Mouse (Mus musculus) bone marrow macrophage, adult 2 months (primary cell): Measurements from ENCODE around the gene Ulk4. TPM values are rescaled to one million over a fixed set of nuclear protein-coding genes. Genes with fewer than 3 reads are reported as not detected.

Experiments
- H3K27ac ChIP-seq: 2 replicates; pipeline ENCODE4 v1.5.1; 2012; ENCODE audit warnings: low read depth, low read length; ENCODE audit not compliant: insufficient read depth
- H3K4me1 ChIP-seq: 2 replicates; pipeline ENCODE4 v1.6.1; 2012; ENCODE audit warnings: low read length; ENCODE audit not compliant: control insufficient read depth, insufficient read depth
- H3K4me3 ChIP-seq: 2 replicates; pipeline ENCODE4 v1.5.1; 2012; ENCODE audit warnings: mild to moderate bottlenecking, low read length, moderate library complexity; ENCODE audit not compliant: insufficient read depth
- CTCF ChIP-seq: IDR thresholded peaks from 2 replicates; pipeline ENCODE4 v1.5.1; 2012; ENCODE audit warnings: low read depth, mild to moderate bottlenecking, low read length, moderate library complexity
- POLR2A ChIP-seq: IDR thresholded peaks from 2 replicates; pipeline ENCODE4 v1.6.1; 2012; ENCODE audit warnings: mild to moderate bottlenecking, low read depth, low read length, borderline replicate concordance
- polyA plus RNA-seq: library from polyadenylated mRNA; stranded (reverse); fragments of >200 nt; gene quantifications from 2 replicates; pipeline ENCODE4 v1.2.4, GENCODE M21; 2012; ENCODE audit not compliant: missing spikeins, insufficient read depth, insufficient read length

Ulk4 gene
- polyA plus RNA-seq, 1 experiment: 1.3 TPM

DNA sequence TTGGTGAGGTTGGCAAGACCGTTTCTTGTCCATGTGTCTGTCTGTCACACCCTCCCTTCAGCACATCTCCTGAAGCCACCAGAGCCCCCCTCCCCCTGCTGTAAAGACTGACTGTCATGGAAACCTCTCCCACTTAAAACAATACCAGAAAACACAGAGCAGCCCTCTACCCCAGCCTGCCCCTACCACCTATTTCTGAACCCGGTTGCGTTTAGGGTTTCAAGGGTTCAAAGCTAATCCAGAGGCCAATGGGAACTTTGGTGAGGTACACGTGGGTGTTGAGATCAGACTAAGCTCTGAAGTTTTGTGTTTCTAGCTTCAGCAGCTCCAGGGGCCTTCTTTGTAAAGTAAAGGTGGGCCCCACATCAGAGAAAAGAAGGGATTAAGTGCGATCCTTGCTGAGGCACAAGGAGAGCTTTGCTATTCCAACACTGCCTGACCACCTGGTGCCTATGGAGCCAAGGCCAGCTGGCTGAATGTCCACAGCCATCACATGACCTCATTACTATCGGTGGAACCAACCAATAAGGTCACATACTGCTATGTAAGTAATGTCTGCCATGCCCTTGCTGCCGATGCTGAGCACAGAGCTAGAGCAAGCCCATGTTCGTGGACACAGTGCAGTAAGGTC, 204.8 kb downstream of the Ulk4 start:
- Histone ChIP-seq H3K4me1 (no peaks in the 10 kb centered on the region), H3K27ac (no peak overlapping the region), H3K4me3 (no peak overlapping the region)
- no peak for TF ChIP-seq POLR2A
- no peak for TF ChIP-seq CTCF

DNA sequence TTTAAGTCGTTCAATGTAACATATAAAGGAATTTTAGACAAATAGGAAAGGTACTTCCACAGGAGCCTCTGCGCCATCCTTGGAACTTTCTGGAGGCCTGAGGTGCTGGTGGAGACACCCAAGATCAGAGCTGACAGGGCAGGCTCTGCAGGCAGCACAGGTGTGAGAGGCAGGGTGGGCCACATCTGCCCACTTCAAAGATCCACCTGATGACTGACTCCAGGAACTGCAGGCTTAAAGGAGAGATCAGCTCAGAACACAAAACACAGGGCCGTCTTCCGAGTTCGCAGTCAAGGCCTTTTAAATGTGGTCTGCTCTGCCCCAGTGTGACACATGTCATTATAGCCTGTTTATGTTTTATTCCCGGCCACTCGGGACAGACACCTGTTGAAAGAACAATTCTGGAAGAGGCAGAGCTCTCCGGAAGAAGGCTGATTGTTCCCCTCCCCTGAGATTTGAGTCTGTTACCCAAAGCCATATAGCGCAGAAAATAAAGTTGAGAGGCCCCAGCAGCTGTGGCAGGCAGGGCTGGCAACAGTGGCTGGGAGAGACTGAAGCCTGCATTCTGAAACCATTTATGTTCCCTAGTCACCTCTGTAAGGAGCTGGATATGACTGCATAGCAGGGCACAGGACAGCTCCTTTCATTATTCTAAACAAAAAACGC, 205.4 kb downstream of the Ulk4 start:
- Histone ChIP-seq H3K4me1 (no peaks in the 10 kb centered on the region), H3K4me3 (no peak overlapping the region), H3K27ac (no peak overlapping the region)
- no peak for TF ChIP-seq POLR2A
- TF ChIP-seq CTCF: no peak

DNA sequence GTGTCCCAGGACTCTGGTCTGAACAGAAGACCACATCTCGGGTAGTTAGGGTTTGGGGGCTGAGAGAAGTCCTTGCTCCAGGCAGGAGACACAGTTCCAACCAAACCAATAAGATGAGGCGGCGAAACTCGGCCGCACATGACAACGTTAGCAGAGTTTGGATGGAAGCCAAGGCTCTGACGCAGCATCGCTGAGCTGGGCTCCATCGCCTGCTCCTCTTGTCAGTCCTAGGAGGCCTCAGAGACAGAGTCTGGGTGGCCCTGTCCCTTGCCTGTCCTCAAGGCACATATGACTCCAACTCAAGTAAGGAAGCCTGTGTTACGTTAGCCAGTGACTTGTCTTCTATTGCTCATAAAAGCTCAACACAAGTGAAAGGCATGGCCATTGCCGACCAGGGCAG, 205.9 kb downstream of the Ulk4 start:
- Histone ChIP-seq H3K4me1 (no peaks in the 10 kb centered on the region), H3K4me3 (no peak overlapping the region), H3K27ac (no peak overlapping the region)
- no peak for TF ChIP-seq CTCF
- no peak for TF ChIP-seq POLR2A

- H3K4me1 ChIP-seq: no peaks in the 10 kb centered on the region
- no peak overlapping the region for H3K4me3 ChIP-seq
- TF ChIP-seq POLR2A (no peak), CTCF (no peak)
- H3K27ac ChIP-seq: no peak overlapping the region
These were observed 208.9 kb downstream of the Ulk4 start for GRCm38 (mm10) chr9:121068115-121068514.

- Histone ChIP-seq H3K4me3 (no peak overlapping the region), H3K27ac (no peak overlapping the region), H3K4me1 (no peaks in the 10 kb centered on the region)
- TF ChIP-seq CTCF: no peak
- no peak for TF ChIP-seq POLR2A
These were observed 210.0 kb downstream of the Ulk4 start for GRCm38 (mm10) chr9:121067043-121067442.

GRCm38 (mm10) chr9:121065383-121065978, 211.5 kb downstream of the Ulk4 start:
- no peak for TF ChIP-seq POLR2A
- TF ChIP-seq CTCF: no peak
- Histone ChIP-seq H3K27ac (no peak overlapping the region), H3K4me3 (no peak overlapping the region), H3K4me1 (no peaks in the 10 kb centered on the region)

DNA sequence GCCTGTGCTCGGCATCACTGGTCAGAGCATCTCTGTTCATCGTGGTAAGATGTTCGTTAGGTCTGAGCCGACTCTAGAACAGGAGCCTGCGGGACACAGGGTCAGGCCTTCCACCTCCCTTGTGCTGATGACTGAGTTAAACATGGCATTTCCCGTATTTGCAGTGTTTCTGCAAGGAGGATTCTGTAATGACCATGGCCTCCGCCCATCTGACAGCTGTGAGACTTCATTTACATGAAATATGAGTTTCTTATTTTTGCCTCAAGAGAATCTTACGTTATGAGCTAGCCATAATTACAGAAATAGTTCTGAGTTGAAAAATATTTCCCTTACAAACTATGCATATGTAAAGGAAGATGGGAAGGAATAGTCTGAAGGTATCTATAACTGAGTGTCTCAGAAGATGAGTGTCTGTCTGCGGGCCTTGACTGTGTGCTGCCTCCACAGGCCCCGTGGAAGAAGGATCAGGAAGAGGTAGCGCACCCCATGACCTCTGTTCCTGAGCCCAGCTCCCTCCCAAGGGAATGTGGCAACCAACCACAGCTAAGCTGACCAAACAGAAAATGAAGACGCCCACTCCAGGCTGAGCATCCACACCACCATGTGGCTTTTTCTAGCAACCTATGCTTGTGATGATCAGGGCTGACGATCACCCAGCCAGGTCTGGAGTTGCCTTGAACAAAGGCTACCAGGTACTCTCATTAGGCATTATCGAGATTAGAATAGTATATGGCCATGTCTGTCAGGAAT, 212.2 kb downstream of the Ulk4 start:
- Histone ChIP-seq H3K4me1 (no peaks in the 10 kb centered on the region), H3K4me3 (no peak overlapping the region), H3K27ac (no peak overlapping the region)
- no peak for TF ChIP-seq POLR2A
- TF ChIP-seq CTCF: no peak

DNA sequence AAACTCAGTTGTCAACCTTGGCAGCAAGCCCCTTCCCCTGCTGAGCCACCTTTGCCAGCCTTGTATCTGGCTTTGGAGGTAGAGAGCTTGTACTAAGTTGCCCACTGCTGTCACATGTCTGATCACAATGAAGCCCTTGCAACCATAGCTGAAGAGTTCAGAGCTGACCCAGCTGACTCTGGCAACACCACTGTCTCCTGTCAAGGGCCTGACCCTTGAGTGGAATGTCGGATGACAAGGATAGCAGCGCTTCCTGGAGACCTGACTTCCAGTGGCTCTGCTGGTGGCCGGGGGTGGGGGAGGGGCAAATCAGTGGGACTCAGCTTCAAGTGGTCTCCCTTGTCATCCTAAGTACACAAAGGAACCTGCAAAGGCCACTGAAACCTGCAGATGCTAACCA, 214.3 kb downstream of the Ulk4 start:
- TF ChIP-seq POLR2A (no peak), CTCF (no peak)
- H3K4me1 ChIP-seq: no peaks in the 10 kb centered on the region
- H3K27ac ChIP-seq: no peak overlapping the region
- no peak overlapping the region for H3K4me3 ChIP-seq

DNA sequence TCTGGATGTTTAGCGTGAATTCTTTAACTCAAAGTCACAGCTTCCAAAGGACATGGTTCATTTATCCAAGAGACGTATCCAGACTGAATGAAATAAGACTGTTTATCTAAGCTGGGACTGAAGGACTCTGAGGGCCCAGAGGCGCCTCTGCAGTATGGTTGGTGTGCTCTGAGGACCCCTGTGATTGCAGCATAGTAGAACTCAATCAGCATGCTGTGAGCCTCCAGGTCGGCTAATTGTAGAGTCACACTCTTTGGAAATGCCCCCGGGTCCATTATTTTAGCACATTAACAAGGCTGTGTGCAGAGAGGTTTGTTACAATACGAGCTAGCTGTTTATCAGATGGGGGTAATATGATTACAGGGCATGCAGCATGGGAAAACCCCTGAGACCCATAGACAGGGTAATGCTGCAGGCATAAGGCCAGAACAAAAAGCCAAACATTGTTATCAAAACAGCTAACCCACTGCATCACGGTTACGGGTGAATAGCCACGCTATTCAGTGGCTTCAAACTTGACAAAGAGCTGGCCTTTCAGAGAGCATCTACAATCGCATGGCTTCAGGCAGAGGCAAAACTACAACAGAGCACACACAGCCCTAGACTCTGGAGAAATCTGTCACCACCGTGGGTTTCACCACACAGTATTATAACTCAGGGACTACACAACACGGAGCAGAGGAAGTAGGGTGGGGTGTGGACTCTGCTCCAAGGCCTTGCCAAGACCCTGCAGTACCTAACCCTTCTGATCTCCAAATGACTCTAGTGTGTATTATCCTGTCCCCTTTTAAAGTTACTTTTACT, 215.0 kb downstream of the Ulk4 start:
- no peak overlapping the region for H3K27ac ChIP-seq
- TF ChIP-seq POLR2A: no peak
- no peak for TF ChIP-seq CTCF
- no peaks in the 10 kb centered on the region for H3K4me1 ChIP-seq
- no peak overlapping the region for H3K4me3 ChIP-seq

DNA sequence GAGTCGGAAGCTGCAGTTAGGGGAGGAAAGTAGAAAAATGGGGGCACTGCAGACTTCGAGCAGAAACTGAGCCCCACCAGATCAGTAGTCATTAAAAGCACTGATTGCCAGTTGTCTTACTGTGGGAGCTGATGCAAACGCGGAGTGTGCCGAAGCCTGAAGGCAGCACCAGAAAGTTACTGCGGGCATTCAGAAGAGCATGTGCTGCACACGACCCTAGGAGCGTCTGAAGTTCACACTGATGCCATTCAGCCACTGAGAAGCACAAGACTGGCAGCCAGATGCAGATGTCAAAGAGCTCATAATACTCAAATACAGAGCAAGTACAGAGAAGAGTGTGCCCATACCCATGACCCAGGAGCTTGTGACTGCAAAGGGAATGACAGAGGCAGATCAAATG, 216.7 kb downstream of the Ulk4 start:
- H3K4me1 ChIP-seq: no peaks in the 10 kb centered on the region
- H3K4me3 ChIP-seq: no peak overlapping the region
- TF ChIP-seq CTCF (no peak), POLR2A (no peak)
- no peak overlapping the region for H3K27ac ChIP-seq
